Mouse (Mus musculus): ENCODE measurements at regions not wholly inside any gene's neighbourhood (a gene's known extent, or its start where the extent isn't known, plus 50 kb on each side); places are given as distances from the start of the nearest gene placed in this dataset.

GRCm38 (mm10) chr10:16937705-16938104, 785.3 kb upstream of the Cited2 start:
- TF ChIP-seq POLR2A (IDR thresholded peaks at IDR 0.05; ENCODE audit: insufficient read depth, low read depth, low read length): no peak
- no peak for TF ChIP-seq CTCF (IDR thresholded peaks at IDR 0.05)
- no peak for TF ChIP-seq EP300 (IDR thresholded peaks at IDR 0.05; ENCODE audit: insufficient read depth, low read depth, low read length)

Data from heart, adult 2 months (tissue).